Mouse (Mus musculus) c-Kit-positive CD71-negative TER-119-negative erythroid progenitor cells, embryonic 14.5 days (primary cell): ENCODE results near the gene Cptp.
A peak's percentile ranks its signal among the peaks of the same experiment; 100 is the strongest.

Experiments
- DNase-seq: peaks from one replicate; pipeline ENCODE4 v3.0.0-alpha.2; 2013; ENCODE audit warnings: low read depth

Cptp gene

DNA sequence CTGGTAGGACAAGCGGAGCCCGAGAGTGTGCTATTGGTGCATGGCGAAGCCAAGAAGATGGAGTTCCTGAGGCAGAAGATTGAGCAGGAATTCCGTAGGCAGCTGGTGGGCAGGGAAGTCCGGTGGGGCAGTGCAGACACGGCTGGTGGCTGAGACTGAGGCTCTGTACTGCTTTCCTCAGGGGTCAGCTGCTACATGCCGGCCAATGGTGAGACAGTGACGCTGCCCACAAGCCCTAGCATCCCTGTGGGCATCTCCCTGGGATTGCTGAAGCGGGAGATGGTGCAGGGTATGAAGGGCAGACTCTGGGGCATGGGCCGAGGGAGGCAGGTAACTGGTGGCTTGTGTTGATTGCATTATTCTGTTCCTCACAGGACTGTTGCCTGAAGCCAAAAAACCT is 18.4 kb upstream of the Cptp start:
- no peak for DNase-seq

GRCm38 (mm10) chr4:155886330-155886729 is 17.1 kb upstream of the Cptp start:
- DNase-seq = no peak

GRCm38 (mm10) chr4:155883587-155883986 is 14.3 kb upstream of the Cptp start:
- DNase-seq = no peak

GRCm38 (mm10) chr4:155871404-155871803 is 2.2 kb upstream of the Cptp start:
- DNase-seq = no peak

DNA sequence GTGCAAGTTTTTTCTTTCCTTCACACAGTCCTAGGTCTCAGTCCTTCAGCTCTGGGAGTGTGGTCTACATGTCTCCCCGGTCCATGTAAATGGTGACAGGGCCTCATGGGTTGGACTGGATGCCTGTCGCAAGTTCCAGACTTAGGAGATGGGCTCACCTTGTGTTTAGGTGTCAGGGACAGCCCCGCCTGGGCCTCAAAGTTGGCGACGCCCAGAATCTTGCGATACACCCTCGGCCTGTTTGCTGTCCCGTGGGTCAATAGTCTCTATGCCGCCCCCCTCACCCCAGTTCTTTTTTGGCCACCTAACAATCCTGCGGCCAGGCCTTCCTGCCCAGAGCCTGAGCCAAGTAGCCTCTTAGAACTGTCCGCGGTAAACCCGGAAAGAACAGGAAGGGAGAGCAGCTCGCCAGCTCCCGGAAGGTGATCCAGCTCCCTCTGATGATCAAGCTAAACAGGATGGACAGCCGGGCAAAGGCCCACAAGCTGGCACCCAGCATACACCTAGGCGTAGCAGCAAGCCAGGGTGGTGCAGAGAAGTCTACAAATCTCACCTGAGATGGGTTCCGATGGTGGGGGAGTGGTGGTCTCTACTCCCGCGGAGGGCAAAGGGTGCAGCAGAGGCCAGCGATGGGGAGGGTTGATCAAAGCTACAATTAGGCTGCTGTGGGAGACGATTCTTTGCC is 484 bp downstream of the Cptp start:
- DNase-seq = no peak

DNA sequence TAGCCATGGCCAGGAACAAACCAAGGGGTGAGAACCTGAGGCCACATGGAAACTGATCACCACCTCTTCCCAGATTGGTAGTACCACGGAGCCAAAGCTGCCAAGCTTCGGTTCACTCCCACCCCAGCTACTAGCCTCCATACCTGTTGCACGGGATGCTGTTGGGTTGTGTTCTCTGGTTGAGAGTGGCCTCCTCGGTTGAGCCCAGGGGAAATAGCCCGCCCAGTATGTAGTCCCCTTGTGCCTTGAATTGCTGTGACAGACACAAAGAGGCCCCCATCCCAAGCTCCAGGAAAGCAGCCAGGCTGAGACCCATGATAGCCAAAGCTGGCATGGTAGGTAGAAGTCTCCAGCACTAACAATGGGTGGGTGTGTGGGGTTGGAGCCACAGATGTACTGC is 6.2 kb downstream of the Cptp start, which contains the start of gene Tas1r3:
Tas1r3 (minus strand) TSS at position 362 of the 400 bp plus-strand sequence.
- no peak for DNase-seq

GRCm38 (mm10) chr4:155861787-155862186 is 7.5 kb downstream of the Cptp start:
- no peak for DNase-seq

DNA sequence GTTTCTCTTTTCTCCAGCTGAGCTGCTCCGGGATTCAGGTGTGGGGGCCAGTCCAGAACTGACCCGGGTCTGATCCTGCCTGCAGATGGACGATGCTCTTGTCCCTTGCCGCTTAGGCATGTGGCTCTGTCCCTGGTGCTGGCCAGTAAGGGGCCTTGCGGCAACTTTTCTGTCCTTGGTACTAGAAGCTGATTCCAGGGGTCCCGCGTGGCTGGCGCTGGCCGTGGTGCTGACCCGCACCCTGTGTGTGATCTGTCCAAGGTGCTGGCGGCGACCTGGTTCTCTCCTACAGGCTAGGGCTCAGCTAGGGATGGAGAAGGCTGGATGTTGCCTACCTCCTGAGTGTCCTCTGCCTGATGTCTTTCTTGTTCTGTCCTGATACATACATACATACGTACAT is 9.9 kb downstream of the Cptp start:
- DNase-seq = peak; percentile 58

DNA sequence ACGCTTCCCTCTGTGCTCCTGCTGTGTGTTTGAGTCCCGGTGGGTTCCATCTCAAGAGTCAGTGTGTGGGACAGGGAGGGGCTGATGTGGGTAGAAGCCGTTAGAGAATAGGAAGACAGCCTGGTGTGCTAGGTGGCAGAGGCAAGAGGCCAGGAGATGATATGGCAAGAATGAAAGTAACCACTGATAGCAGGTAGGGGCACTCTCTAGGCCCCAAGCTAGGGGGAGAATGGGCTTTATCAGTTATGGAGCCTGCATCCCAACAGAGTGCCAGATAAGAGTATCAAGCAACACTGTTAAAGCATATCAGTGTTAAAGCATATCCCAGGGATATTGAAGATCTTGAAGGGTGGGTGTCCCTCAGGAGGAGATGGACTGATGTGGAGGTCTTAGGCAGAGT is 12.4 kb downstream of the Cptp start:
- DNase-seq = no peak

DNA sequence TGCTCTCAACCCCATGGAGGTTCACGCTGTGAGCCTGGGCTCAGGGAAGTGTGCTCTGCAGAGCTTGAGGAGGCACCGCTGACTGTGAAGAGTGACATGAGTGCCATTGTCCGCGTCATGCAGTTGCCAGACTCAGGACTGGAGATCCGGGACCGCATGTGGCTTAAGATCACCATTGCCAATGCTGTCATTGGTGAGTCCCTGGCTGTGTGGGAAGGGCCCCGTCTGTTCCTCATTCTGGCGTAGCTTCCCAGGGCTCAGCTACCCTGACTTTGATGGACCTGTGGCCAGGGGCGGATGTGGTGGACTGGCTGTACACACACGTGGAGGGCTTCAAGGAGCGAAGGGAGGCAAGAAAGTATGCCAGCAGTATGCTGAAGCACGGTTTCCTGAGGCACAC is 13.2 kb downstream of the Cptp start:
- no peak for DNase-seq

DNA sequence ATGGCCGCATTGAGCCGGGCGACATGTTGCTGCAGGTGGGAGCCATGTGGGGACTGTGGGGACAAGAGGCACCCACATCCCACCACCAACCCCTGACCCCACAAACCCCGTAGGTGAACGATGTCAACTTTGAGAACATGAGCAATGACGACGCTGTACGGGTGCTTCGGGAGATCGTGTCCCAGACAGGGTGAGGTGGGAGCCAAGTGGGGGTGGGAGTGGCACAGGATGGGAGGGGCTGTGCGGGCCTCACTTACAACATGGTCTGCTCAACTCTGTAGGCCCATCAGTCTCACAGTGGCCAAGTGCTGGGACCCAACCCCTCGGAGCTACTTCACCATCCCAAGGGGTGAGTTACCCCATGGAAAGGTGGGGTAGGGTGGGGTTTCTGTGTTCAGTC is 14.2 kb downstream of the Cptp start:
- DNase-seq = no peak

GRCm38 (mm10) chr4:155853421-155853820 is 15.8 kb downstream of the Cptp start:
- no peak for DNase-seq

GRCm38 (mm10) chr4:155851951-155852411 is 17.3 kb downstream of the Cptp start:
- DNase-seq = no peak

- no peak for DNase-seq
These were observed 17.9 kb downstream of the Cptp start for GRCm38 (mm10) chr4:155851368-155851767.

- DNase-seq = no peak
These were observed 19.3 kb downstream of the Cptp start for GRCm38 (mm10) chr4:155849792-155850451.

DNA sequence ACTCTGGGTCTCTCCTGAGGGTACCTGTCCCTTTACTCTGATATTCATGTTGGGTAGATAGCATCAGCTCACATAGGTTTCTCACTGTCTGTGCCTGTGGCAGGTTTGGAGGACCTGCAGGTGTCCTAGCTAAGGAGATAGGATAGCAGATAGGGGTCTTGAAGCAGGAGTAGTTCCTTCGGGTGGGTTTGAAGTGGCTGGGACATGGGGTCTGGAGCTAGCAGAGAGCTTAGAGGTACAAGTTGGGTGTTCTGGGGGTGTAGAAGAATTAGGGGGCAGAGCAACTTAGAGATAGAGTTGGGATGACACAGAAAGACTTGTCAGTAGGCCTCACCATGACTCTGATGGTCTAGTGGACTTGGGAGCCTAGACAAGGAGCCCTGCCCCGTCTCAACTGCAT is 19.8 kb downstream of the Cptp start:
- DNase-seq = no peak

DNA sequence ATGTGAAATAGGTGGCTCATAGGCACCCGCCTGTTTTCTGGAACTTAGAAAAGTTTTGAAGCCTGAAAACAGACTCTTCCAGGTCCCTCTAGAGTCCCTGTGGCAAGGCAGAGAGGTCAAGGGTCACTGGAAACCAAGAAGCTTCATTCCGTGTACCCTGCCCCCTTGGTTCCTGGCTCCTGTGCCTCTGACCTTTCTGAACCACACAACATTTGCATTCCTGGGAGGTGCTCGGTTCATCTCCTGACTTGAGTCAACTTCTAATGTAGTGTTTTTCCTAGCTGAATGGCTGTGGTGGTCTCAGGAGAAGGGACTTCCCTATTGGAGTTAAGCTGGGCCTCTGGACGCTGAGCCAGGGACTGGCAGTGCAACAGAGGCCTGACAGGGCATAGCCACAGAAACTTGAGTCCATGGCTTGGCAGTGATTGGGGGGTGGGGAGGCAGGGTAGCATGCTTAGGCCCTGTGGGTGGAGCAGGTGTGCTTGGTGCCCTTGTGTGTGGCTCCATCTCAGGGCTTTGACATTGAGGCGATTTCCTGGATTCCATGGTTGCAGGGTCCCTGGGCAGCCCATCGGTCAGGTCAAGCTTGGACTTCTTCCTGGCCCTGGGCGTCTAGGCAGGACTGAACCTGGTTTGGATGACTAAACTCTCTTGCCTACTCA is 20.7 kb downstream of the Cptp start:
- DNase-seq = no peak

DNA sequence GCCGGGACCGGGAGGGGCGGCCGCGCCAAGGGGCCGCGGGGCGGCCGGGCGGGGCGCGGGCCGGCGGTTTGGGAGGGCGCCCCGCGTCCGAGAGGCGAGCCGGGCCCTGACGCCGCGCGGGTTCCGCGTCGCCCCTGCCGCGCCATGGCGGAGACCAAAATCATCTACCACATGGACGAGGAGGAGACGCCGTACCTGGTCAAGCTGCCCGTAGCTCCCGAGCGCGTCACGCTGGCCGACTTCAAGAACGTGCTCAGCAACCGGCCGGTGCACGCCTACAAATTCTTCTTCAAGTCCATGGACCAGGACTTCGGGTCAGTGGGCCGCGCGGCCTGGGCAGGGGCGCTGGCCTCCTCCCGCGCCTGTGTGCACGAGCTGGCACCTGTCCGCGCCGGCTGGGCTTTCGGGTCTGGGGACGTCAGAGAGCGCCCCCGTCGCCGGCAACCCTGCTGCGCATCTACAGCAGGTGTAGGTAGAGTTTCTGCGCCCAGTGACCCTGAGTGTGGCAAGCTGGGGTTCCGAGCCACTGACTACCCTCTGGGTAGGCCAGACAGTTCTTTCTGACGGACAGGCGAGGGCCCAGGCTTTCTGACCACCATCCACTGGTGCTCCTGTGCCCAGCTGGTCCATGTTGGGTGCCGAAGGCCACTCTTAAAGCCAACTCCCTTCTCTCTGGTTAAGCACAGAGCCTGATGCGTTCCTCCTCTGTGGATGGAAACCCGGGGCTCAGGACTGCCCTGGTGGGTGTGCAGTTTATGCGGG is 21.5 kb downstream of the Cptp start:
- DNase-seq = no peak

GRCm38 (mm10) chr4:155846871-155847578 is 22.2 kb downstream of the Cptp start, which contains the start of gene Dvl1:
Gene Dvl1, plus strand, starts transcription at chr4:155847402.
- peak; percentile 66 for DNase-seq

- DNase-seq = no peak
These were observed 26.0 kb downstream of the Cptp start for GRCm38 (mm10) chr4:155843231-155843630.

DNA sequence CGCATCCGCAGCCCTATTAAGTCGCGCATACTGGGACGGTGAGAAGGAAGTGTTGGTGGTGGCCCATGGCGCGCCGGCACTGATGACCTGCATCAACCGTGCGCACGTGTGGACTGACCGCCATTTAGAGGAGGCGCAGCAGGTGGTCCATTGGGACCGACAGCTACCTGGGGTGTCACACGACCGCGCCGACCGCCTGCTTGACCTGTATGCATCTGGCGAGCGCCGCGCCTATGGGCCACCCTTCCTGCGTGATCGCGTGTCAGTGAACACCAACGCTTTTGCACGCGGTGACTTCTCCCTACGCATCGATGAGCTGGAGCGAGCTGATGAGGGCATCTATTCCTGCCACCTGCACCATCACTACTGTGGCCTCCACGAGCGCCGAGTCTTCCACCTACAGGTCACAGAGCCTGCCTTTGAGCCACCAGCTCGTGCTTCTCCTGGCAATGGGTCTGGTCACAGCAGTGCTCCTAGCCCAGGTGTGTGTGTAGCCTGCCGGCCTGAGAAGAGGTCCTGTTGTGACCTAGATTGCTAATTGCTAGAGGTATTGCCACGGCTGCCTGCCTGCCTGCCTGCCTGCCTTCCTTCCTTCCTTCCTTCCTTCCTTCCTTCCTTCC is 27.5 kb downstream of the Cptp start:
- DNase-seq = no peak
